Mouse (Mus musculus) ovary, postnatal 14 days (tissue): ENCODE measurements around the gene Pdf.

Experiments
- DNase-seq: peaks from one replicate; pipeline ENCODE4 v3.0.0; 2022; ENCODE audit warnings: low spot score

Gene Pdf

DNA sequence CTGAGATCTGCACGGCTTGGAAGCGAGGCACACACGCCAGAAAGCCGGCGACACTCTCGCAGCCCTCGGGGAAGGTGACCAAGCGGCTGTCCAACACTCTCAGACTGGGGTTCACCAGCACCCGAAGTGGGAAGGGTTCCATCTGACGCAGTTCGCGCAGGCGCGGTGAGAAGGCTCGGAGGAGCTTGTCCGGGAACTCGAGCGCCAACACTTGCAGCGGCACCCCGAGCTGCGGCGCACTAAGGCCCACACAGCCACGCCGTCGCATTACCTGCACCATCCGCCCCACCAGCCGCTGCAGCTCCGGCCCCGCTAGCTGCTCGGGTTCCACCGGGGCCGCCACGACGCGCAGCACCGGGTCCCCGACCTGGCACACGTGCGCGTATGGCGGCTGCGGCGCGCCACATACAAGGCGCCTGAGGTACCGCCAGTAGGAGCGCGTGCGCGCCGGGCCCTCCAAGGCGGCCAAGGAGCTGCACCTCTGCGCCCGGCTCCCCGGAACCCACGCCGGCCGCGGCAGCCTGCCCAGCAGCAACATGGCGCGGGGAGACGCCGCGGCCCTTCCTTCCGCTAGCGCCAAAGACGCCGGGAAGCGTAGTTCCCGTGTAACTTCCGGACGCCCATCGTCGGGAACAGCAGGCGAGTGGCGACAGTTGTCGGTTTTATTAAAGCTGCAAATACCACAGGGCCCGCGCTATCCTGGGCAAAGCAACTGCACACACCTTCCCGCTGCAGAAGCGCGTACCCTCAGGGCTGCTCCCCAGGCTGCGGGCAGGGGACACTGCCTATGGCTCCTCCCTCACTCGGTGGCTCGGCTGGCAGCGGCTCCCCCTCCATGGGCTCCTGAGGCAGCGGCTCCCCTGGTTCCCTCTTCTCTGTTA lies at the start of gene Pdf:
Gene Pdf, minus strand, starts transcription at position 554 of the 881 bp plus-strand sequence.
- DNase-seq, result peak; percentile 70

DNA sequence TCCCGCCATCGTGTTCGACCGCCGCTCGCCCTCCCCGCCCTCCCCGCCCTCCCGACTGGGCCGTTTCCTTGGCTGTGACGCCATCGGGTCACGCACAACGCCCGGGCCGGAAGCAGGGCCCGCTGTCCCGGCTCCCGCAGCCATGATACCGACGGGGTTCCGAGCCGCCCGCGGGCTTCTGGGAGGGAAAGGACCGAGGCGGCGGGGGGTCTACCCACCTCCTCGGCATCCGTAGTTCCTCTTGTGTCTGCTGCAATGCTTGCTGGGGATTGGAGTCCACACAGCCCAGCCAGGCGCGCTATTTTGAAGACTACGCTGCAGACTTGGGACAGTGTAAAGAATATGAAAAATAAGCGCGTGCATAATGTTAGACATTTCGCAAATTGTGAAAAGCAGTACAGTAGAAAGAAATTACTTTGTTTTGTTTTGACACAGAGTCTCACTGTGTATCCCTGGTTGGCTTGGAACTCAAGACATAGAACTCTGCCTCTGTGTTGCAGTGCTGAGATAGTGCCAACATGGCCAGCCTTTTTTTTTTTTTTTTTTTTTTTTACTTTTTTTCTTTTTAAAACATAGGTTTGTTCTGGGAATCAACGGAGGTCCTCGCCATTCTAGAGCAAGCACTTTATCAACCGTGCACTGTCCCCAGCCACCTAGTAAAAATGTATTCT lies 48.1 kb upstream of the Pdf start, which contains the start of gene Terf2:
Gene Terf2, minus strand, starts transcription at position 182 of the 671 bp plus-strand sequence.
- peak; percentile 83 for DNase-seq

DNA sequence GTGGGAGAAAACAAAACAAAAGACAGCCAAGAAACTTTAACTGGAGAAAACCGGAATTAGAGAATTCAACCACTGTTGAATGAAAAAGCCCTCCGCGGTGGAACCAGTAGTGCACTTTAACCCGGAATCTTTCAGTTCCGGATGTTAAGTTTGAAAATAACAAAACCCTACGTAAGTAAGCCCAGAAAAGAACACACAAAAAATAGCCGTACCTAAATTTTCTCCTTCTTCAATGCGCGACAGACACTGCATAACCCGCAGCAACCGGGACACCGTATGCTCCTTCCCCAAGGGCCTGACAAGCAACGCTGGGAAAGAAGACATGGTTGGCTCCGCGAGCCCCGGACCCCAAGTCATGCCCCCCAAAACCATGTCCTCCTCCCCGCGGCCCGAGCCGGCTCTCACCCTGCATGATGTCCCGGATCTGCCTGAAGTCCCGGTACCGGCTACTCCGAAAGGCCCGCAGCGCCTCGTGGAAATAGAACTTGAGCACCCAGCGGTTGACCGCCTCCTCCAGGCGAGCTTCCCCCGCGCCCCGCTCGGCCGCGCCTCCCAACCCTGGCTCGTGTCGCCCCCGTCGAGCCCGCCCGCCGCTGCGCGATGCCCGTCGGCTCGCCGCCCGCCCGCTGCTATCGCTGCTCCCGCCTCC lies 47.4 kb upstream of the Pdf start:
- DNase-seq, result no peak

DNA sequence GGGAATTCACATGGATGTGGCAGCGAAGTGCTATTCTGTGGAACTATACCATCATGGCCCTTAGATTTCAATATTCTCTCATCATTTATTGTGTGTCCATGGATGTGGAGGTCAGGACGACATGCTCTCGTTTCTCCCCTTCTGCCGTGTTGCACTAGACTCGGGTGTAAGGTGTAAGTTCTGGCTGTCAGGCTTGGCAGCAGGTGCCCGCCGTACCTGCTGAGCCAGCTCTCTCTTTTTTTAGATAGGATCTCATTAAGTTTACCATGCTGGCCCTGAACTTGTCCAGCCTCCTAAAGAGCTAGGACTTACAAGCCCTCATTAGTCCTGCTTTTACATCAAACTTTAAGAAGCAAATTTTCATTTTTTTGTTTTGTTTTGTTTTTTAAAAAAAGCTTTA lies 42.1 kb upstream of the Pdf start:
- no peak for DNase-seq

DNA sequence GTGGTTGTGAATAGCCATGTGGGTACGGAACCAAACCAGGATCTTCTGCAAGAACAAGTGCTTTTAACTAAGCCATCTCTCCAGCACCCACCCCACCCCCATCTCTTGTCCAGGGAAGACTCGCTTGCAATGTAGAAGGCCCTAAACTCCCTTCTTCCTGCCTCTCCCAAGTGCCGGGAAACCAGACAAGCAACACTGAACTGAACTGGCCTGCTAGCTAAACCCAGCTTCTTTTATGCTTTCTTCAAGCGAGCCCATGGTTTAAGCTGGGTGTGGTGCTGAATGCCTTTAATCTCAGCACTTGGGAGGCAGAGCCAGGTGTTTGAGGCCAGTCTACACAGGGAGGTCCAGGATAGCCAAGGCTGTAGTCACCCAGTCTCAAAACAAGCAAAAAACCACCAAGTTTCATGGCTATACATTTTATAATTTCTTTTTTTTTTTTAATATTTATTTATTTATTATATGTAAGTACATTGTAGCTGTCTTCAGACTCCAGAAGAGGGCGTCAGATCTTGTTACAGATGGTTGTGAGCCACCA lies 40.2 kb upstream of the Pdf start:
- no peak for DNase-seq

DNA sequence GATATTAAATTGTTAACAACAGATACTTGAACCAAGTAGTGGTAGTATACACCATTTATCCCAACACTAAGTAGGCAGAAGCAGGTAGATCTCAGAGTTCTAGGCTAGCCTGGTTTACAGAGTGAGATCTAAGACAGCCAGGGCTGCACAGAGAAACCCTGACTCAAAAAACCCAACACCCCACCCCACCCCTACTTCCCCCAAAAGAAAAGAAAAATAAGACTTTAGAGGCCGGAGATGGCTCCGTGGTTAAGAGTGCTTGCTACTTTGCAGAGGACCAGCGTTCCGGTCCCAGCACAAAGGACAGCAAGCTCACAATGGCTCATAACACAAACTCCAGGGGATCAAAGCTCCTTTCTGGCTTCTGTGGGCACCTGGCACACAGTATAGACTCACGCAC lies 37.6 kb upstream of the Pdf start:
- DNase-seq, result no peak

DNA sequence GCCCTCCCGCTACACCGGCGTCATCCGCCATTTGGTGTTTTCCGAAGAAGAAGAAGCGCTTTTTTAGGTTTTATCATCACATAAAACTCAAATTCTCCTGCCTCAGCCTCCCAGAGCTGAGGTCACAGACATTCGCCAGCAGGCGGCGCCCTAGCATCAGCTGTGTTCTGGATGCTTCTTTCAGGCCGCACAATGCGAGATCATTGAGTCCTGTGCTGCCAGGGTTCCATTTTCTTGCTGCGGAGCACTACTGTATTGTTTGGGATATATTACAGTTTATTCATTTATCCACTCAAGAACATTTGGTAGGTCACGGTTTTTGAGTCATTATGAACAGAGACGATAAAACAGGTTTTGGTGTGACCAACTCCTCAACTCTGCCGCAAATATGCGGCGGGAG lies 36.9 kb upstream of the Pdf start:
- no peak for DNase-seq

DNA sequence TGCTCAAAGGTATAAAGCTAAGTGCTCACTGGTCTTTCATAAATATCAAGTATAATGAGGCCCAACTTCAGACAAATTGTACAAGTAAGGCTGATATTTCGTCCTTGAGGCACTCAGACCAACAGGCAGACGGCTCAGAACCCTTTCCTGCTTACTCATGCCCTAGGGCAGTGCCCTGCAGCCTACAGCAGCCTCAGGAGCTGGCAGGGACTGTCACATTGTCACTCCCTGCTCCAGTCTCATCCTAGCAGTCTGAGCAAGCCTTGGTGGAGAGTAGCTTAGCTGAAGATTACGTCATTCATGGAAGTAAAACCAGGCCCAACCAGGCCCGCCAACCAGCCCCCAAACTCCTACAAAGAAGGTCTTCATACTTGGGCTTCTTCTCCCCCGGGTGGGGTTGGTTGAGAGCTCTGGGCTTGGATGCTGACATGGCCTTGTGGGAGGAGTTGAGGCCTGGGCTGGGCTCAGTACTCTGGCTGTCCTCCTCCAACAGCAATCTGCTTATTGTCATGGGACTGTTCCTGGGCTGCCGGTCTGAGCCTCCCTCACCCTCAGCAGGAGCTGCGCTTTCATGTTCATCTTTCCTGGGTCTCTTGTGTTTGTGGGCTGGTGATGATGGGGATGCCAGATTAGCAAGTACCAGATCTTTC lies 27.9 kb upstream of the Pdf start:
- DNase-seq, result no peak

DNA sequence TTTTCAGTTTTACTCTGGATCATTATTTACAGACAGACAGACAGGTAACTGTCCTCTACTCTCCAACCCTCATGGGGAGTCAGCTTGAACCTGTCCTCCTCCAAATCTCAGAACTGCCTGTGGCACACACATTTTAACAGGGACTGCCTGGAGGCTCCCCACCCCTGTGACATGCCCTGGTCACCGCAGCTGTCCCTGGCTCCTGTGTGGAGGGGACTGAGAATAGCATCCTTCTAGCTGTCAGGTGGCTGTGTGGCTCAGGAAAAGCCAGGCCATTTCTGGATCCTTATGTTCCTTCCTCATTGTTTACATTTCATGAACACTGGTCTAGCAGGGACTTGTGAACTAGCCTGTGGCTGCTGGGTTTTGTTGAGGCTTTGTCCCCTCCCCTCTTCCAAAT lies 25.7 kb upstream of the Pdf start:
- DNase-seq, result no peak

DNA sequence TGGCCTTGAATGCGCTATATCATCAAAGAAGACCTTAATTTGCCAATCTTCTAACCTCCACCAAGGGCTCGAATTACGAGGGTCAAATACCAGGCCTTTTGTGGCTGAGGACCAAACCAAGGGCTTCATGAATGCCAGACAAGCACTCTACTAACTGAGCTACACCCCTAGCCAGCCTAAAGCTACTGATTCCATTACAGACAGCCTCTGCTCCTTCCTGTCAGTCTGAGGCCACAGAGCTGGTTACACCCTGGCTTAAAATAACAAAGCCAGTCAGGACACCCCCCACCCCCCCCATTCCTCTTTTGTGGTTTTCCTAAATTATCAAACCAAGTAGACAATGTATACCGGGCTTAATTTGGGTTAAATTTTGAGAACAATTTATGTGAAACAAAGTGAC lies 25.3 kb upstream of the Pdf start:
- no peak for DNase-seq

DNA sequence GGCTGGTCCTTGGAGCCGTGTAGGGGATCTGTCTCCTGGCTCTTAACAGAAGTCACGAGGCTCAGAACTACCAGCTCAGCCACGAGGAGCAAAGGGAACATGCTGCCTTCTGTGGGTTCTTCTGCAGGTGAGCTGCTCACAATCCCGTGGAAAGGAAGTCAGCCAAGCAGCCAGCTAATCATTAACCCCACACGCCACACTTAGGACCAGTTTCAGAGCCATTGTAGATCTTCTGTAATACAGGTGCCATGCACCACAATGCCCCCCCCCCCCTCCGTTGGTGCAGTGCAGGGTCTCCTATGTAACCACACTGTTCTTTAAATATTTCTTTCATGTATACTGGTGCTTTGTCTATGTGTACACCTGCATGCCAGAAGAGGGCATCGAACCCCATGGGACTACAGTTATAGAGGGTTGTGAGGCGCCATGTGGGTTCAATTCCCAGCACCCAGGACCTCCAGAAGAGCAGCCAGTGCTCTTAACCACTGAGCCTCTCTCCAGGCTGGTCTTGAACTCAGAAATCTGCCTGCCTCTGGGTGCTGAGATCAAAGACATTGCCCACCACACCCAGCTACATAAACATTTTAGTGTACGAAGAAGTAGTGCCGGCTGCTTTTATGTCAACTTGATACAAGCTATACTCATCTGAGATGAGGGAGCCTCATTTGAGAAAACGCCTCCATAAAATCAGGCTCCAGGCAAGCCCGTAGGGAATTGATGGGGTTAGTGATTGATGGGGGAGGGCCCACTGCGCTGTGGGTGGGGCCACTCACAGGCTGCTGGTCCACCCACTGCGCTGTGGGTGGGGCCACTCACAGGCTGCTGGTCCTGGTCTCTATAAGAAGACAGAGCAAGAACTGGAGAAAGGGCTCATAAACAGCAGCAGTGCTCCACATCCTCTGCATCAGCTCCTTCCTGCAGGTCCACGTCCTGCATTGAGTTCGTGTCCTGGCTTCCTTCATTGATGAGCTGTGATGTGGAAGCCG lies 17.4 kb upstream of the Pdf start, which contains the start of gene Tmed6:
Gene Tmed6, minus strand, starts transcription at position 134 of the 986 bp plus-strand sequence.
- DNase-seq, result no peak

DNA sequence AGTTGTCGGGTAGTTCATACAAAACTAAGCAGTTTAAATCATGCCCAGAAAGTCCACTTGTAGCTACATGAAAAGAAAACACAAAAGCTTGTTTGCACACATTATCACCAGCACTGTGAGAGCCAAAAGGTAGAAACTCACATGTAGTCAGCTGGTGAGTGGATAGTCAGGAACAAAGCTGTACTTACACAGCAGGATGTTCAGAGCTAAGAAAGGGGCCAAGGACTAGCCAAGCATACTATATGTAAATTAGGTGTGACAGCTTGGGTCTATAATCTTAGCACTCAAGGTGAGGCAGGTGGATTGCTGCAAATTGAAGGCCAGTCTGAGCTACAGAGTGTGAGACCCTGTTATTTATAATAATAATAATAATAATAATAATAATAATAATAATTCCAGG lies 14.2 kb upstream of the Pdf start:
- no peak for DNase-seq

DNA sequence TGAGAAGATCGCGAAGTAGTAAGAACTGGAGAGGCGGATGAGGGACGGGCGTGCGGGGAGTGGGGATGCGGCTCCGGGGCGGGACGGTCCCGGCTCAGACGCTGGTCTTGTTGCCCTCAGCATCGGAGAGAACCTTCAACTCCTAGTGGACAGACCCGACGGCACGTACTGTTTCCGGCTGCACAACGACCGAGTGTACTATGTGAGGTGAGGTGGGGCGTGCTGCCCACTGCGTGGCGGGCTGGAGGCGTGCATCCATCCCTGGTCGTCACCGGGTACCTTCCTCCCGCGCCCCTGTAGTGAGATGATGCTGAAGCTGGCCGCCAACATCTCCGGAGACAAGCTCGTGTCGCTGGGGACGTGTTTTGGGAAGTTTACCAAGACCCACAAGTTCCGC lies 8.6 kb upstream of the Pdf start:
- DNase-seq, result no peak

DNA sequence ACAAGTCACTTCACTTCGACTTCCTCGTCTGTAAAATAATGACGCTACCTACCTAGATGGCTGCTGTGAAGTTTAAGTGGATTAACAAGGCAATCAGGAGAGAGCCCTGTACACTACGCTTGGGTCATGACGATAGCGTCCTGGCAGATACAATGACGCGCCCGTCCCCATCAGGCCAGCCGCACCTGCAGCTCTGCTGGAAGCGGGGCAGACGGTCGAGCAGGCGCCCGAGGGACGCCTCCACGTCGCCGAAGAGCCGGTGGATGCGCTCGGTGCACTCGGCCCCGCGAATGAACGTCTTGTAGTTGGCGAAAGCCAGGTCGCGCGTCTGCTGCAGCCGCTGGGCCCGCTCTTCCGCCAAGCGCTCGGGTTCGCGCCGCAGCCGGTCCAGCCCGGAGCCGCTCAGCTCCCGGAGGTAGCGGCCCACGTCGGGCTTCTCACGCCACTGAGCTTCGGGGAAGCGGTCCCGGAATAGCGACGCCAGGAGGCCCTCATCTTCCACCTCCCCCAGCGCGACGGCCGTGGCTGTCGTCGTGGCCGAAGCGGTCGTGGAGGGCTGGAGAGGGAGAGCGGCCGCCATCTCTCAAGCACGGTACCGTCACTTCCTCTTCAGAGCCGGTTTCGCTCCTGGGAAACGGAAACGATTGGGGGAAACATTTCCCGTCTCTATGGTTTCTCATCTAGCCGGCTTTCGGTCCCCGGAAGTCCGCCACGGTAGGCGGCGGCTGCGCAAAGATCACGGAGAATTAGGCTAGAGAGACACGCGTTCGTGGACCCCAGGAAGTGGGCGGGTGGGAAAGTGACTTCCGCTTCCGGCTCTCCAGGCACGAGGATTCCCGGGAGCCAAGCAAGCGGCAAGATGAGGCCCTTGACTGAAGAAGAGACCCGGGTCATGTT lies 7.9 kb upstream of the Pdf start, which contains the start of the genes Cog8 and Nip7:
Gene Cog8, minus strand, starts transcription at position 614 of the 897 bp plus-strand sequence.
Gene Nip7, plus strand, starts transcription at position 802 of the 897 bp plus-strand sequence.
- peak; percentile 89 for DNase-seq

DNA sequence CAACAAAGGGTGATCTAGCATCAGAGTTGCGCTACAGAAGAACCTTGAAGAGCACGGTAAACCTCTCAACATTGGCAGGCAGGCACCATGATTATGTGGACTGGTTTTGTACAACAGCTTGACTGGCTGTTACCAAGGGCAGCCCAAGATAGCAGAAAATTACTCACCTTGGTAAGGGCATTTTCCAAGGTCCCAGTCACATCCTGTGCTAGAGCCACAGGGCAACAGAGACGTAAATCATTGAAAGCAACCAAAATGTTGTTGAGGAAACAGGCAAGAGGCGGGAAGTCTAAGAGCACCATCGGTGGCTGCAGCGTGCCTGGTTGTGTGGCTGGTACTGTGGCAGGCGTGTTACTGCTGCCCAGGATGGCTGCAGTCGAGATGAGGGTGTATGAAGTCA lies 3.6 kb upstream of the Pdf start:
- DNase-seq, result no peak

DNA sequence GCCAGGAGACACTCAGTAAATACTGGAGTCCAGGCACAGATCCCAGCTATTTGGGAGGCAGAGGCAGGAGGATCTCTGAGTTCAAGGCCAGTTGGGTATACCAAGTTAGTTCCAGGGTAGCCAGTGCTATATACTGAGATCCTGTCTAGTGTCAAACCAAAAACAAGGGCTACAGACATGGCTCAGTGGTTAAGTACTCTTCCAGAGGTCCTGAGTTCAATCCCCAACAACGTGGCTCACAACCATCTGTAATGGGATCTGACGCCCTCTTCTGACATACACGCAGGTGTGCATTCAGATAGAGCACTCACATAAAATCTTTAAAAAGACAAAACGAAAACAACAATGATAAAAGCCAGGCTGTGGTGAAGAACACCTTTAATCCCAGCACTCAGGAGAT lies 1.1 kb upstream of the Pdf start:
- DNase-seq, result no peak

DNA sequence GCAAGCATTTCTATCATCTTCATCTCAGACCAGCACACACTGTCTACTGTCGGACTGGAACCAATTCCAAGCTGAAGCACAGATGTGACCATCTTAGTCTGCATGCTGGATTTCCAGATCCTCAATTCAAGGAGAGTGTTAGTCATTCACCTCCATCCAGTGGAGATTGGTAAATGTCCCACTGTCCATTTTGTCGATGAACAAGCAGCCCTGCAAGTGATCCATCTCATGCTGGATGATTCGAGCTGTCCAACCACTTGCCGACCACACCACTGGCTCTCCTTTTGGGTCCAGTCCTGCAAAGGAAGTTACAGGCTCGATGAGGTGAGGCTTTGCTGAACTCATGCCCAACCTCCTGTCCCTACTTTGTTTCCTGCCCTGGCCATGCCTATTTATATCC lies 1.4 kb downstream of the Pdf start:
- DNase-seq, result no peak

DNA sequence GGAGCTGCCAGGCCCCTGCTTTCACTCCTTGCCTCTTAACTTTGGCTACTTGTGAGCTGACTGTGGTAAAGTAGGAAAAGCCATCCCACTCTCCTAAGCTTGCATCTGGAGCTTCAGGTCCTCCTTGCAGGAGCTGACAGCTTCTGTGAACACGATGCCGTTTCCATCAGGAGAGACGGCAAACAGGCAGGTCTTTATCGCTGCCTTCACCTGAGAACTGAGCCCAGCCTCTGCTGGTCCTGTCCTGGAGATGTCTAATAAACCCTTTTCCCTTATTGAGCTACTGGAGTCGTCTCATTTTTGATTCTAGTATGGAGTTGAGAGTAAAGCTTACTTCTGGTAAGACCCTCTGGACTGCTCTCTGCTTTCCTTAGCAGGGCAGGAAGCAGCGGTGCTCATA lies 2.9 kb downstream of the Pdf start:
- no peak for DNase-seq

DNA sequence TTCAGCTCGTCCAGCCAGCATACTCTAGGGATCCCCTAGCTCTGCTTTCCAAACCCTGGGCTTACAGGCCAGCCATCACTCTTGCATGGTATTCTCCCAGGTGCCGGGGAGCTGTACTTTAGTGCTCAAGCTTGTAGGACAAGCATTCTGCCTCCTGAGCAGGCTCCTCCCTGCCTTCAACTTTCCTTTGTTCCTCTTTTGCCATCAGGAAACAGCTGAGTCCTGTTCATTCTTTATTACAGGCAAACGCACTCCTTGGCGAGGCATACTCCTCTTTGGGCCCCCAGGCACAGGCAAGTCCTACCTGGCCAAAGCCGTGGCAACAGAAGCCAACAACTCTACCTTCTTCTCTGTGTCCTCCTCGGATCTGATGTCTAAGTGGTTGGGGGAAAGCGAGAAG lies 7.8 kb downstream of the Pdf start:
- no peak for DNase-seq

DNA sequence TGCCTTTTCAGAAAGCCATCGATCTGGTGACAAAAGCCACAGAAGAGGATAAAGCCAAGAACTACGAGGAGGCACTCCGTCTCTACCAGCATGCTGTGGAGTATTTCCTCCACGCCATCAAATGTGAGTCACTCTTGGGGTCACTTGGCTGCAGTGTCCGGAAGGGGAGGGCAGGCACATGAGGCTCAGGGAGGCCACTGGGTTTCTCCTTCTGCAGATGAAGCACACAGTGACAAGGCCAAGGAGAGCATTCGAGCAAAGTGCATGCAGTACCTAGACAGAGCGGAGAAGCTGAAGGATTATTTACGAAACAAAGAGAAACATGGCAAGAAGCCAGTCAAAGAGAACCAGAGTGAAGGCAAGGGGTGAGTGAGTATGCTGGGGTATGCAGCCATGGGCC lies 11.8 kb downstream of the Pdf start:
- DNase-seq, result no peak
